Mouse (Mus musculus): ENCODE data around the gene Exosc8. TPM values are rescaled to one million over a fixed set of nuclear protein-coding genes. Genes with fewer than 3 reads are reported as not detected.

Exosc8 gene
- 67.4 to 82.2 TPM (median 74.3 TPM) in 4 replicates for total RNA-seq (2023)

GRCm38 (mm10) chr3:54735247-54736046, at the start of gene Exosc8, which contains the start of gene Alg5:
TSS of gene Exosc8 (minus strand) at chr3:54735393.
TSS of gene Alg5 (plus strand) at chr3:54735539.

GRCm38 (mm10) chr3:54755145-54756041, 20.2 kb upstream of the Exosc8 start, which contains the start of gene Smad9:
TSS of gene Smad9 (plus strand) at chr3:54755582.

GRCm38 (mm10) chr3:54714253-54714652, 20.9 kb downstream of the Exosc8 start, which contains the start of gene Gm21958:
TSS of gene Gm21958 (minus strand) at chr3:54714353.

GRCm38 (mm10) chr3:54692202-54693055, 42.8 kb downstream of the Exosc8 start, which contains the start of gene Supt20:
TSS of gene Supt20 (plus strand) at chr3:54692807.

Other genes with a start within 250 kb of the Exosc8 start
- gene Supt20, start 42.6 kb downstream of the Exosc8 start, total RNA-seq (2023): 155 to 175 TPM (median 170 TPM) in 4 replicates
- 1.0 TPM in 1 of 4 replicates, not detected in the others for gene Gm21958, start 21.0 kb downstream of the Exosc8 start, total RNA-seq (2023)
- gene Alg5, start 146 bp upstream of the Exosc8 start, total RNA-seq (2023): 16.3 to 22.3 TPM (median 21.3 TPM) in 4 replicates
- 0.09 to 0.12 TPM in 2 of 4 replicates, not detected in the others for gene Smad9, start 20.2 kb upstream of the Exosc8 start, total RNA-seq (2023)
- 23.5 to 34.4 TPM (median 29.1 TPM) in 4 replicates for gene Rfxap, start 72.4 kb upstream of the Exosc8 start, total RNA-seq (2023)
- gene Sertm1, start 180.5 kb upstream of the Exosc8 start, total RNA-seq (2023): not detected in 4 replicates